In the genomic region with DNA sequence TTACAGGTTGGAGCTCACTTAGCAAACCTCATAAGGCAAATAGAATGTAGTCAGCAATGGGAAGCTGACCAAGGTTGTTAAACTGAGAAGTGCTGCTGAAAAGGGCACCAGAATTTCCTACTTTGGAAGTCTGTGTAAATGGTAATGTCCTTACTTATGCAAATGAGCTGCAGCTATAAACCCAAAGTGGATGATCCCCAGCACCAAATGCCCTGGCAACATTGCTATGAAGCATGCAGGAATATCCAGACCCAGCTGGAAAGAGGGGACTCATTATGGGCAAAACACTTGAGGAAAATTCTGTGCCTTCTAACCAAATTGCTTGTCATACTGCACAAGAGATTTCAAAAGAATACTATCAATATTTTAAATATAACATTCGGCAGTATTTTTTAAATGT, we compare ENCODE assay signal across 26 mouse cellular contexts.
"Had no signal": no experiment of that assay in that cellular context is flagged by ENCODE, and none has a peak within 500 bp of the region (broad histone marks: within the 10 kb centered on the region; RNA-seq: fewer than 3 reads in every experiment).

No protein-coding gene starts in this region.

- H3K4me3 ChIP-seq: gastrocnemius, adult 2 months; heart, adult 2 months; heart, embryonic 13.5 days; heart, embryonic 15.5 days; hindbrain, embryonic 13.5 days; hindbrain, embryonic 15.5 days; kidney, embryonic 15.5 days; limb, embryonic 13.5 days; limb, embryonic 15.5 days had no signal

- H3K4me1 ChIP-seq: heart, embryonic 13.5 days; heart, embryonic 15.5 days; hindbrain, embryonic 13.5 days; hindbrain, embryonic 15.5 days; kidney, embryonic 15.5 days; limb, embryonic 13.5 days; limb, embryonic 15.5 days had no signal

- H3K4me2 ChIP-seq: heart, embryonic 11.5 days; heart, embryonic 13.5 days; heart, embryonic 15.5 days; hindbrain, embryonic 13.5 days; hindbrain, embryonic 15.5 days; kidney, embryonic 15.5 days; limb, embryonic 13.5 days; limb, embryonic 15.5 days had no signal

- H3K9ac ChIP-seq: heart, embryonic 13.5 days; heart, embryonic 15.5 days; hindbrain, embryonic 13.5 days; hindbrain, embryonic 15.5 days; kidney, embryonic 15.5 days; limb, embryonic 13.5 days; limb, embryonic 15.5 days had no signal

- ATAC-seq: hindbrain, postnatal 0 days; intestine, embryonic 16.5 days had no signal

- DNase-seq: gastrocnemius, adult 2 months; gastrocnemius, postnatal 10 days; gastrocnemius, postnatal 25 days; heart, adult 11 months; heart, adult 2 months; heart, postnatal 14 days; heart, postnatal 36 days; kidney, adult 11 months; kidney, adult 2 months; kidney, adult 9 months; kidney, postnatal 14 days; kidney, postnatal 36 days; layer of hippocampus, adult 9-11 months; layer of hippocampus, postnatal 36 days; left cerebral cortex, postnatal 4 days had no signal

- H3K27me3 ChIP-seq: heart, embryonic 13.5 days; heart, embryonic 15.5 days; hindbrain, embryonic 13.5 days; hindbrain, embryonic 15.5 days; kidney, embryonic 15.5 days; limb, embryonic 13.5 days; limb, embryonic 15.5 days had no signal

- H3K27ac ChIP-seq: gastrocnemius, adult 2 months; heart, adult 2 months; heart, embryonic 13.5 days; heart, embryonic 15.5 days; hindbrain, embryonic 13.5 days; hindbrain, embryonic 15.5 days; hindbrain, postnatal 0 days; kidney, embryonic 15.5 days; kidney, postnatal 0 days; limb, embryonic 13.5 days; limb, embryonic 15.5 days had no signal

- H3K9me3 ChIP-seq: heart, embryonic 13.5 days; heart, embryonic 15.5 days; hindbrain, embryonic 13.5 days; hindbrain, embryonic 15.5 days; kidney, embryonic 15.5 days; limb, embryonic 13.5 days; limb, embryonic 15.5 days had no signal

- H3K36me3 ChIP-seq: heart, embryonic 13.5 days; heart, embryonic 15.5 days; hindbrain, embryonic 13.5 days; hindbrain, embryonic 15.5 days; kidney, embryonic 15.5 days; limb, embryonic 13.5 days; limb, embryonic 15.5 days had no signal
